Mouse (Mus musculus): ENCODE measurements at regions not wholly inside any gene's neighbourhood (a gene's known extent, or its start where the extent isn't known, plus 50 kb on each side); places are given as distances from the start of the nearest gene placed in this dataset.

DNA sequence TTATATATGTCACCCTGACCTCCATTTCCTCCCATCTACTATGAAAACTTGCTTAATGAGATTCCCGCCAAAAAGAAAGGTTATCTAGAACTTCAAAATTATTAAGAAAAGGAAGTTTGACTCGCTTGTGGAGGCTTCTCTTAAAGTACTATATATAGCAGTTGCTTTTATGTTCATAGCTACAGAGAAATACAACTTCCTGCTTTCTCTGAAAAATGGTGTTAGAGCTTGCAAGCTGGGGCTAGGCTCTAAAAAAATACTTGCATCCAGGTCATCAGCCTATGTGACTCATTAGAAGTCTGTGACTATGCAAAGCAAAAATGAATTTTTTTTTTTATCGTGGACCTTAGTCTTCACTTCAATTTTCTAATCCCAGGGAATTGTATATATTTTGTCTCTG lies 1035.7 kb downstream of the Gsdmc2 start:
- TF ChIP-seq POLR2A (IDR thresholded peaks at IDR 0.05; ENCODE audit: insufficient read depth, low read length) (no peak), CTCF (IDR thresholded peaks at IDR 0.05; ENCODE audit: low read depth, low read length) (no peak), EP300 (IDR thresholded peaks at IDR 0.05; ENCODE audit: insufficient read depth, low read depth, low read length) (no peak)
- no peak overlapping the region for H3K27ac ChIP-seq (ENCODE audit: insufficient read depth, low read length)
- no peaks in the 10 kb centered on the region for H3K36me3 ChIP-seq (ENCODE audit: control insufficient read depth, insufficient read depth, low read length, poor library complexity, severe bottlenecking)
- H3K4me3 ChIP-seq (ENCODE audit: low read depth, low read length), result no peak overlapping the region
- H3K27me3 ChIP-seq (ENCODE audit: control insufficient read depth, insufficient read depth, low read length, poor library complexity, severe bottlenecking), result no peaks in the 10 kb centered on the region
- H3K9me3 ChIP-seq (replicated peaks; ENCODE audit: control insufficient read depth, insufficient read depth, low read length, poor library complexity, severe bottlenecking), result no peaks in the 10 kb centered on the region
- H3K4me1 ChIP-seq (ENCODE audit: control insufficient read depth, insufficient read depth, low read length), result no peaks in the 10 kb centered on the region
- H3K9ac ChIP-seq (ENCODE audit: low read depth, poor library complexity, severe bottlenecking), result no peak overlapping the region

DNA sequence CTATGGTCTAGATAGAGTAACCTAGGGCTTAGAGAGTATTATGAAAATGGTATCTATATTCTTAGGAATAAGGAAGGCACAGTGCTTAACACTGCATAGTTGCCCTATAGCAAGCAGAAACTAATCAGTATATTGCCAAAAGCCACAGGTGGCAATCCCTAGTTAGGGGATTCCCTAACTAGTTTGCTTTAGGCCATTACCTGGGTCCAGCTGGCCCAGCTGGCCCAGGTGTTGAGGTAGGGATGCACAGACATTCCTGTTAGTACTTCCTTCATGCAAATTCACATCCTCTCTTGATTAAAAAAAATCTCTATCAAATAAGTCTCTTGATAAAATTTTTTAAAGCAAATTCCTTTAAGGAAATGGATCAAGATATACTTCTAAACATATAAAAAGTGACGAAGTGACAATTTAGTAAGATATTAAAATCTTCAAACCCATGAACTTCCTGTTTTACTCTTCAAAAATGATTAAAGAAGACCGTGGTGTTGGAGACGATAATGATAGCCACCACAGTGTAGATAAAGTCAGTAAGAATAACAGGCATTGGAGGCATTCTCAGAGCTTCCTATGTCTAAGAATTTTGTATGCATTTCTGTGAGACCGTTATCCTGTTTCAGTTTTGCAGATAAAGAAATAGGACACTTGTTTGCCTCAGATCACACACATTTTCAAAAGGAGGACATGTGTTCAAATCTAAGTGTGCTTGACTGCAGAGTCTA lies 1036.7 kb downstream of the Gsdmc2 start:
- H3K9ac ChIP-seq (ENCODE audit: low read depth, poor library complexity, severe bottlenecking), result no peak overlapping the region
- no peak overlapping the region for H3K4me3 ChIP-seq (ENCODE audit: low read depth, low read length)
- H3K4me1 ChIP-seq (ENCODE audit: control insufficient read depth, insufficient read depth, low read length), result no peaks in the 10 kb centered on the region
- H3K36me3 ChIP-seq (ENCODE audit: control insufficient read depth, insufficient read depth, low read length, poor library complexity, severe bottlenecking), result no peaks in the 10 kb centered on the region
- no peaks in the 10 kb centered on the region for H3K27me3 ChIP-seq (ENCODE audit: control insufficient read depth, insufficient read depth, low read length, poor library complexity, severe bottlenecking)
- no peaks in the 10 kb centered on the region for H3K9me3 ChIP-seq (replicated peaks; ENCODE audit: control insufficient read depth, insufficient read depth, low read length, poor library complexity, severe bottlenecking)
- no peak overlapping the region for H3K27ac ChIP-seq (ENCODE audit: insufficient read depth, low read length)
- TF ChIP-seq POLR2A (IDR thresholded peaks at IDR 0.05; ENCODE audit: insufficient read depth, low read length), result no peak
- no peak for TF ChIP-seq CTCF (IDR thresholded peaks at IDR 0.05; ENCODE audit: low read depth, low read length)
- no peak for TF ChIP-seq EP300 (IDR thresholded peaks at IDR 0.05; ENCODE audit: insufficient read depth, low read depth, low read length)

DNA sequence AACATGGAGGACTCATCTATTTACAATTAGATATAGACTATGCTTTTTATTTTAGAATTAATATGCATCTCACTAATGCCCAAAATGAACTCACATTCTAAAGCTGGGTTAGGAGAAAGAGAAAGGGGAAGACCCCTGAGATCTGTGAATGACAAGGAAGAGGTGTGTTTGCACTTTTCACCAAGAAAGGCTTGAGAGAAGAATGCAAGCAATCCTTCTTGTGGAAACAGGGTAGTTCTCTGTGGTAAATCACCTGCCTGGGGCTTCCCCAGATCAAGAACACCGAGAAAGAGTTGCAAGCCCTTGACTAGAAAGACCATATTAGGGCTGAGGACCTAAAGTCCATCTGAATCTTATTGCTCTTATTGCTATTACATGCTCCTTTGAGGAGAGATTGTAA lies 1037.6 kb downstream of the Gsdmc2 start:
- Histone ChIP-seq H3K36me3 (ENCODE audit: control insufficient read depth, insufficient read depth, low read length, poor library complexity, severe bottlenecking) (no peaks in the 10 kb centered on the region), H3K27ac (ENCODE audit: insufficient read depth, low read length) (no peak overlapping the region), H3K9ac (ENCODE audit: low read depth, poor library complexity, severe bottlenecking) (no peak overlapping the region), H3K4me3 (ENCODE audit: low read depth, low read length) (no peak overlapping the region), H3K4me1 (ENCODE audit: control insufficient read depth, insufficient read depth, low read length) (no peaks in the 10 kb centered on the region), H3K9me3 (replicated peaks; ENCODE audit: control insufficient read depth, insufficient read depth, low read length, poor library complexity, severe bottlenecking) (no peaks in the 10 kb centered on the region), H3K27me3 (ENCODE audit: control insufficient read depth, insufficient read depth, low read length, poor library complexity, severe bottlenecking) (no peaks in the 10 kb centered on the region)
- TF ChIP-seq CTCF (IDR thresholded peaks at IDR 0.05; ENCODE audit: low read depth, low read length), result no peak
- TF ChIP-seq EP300 (IDR thresholded peaks at IDR 0.05; ENCODE audit: insufficient read depth, low read depth, low read length), result no peak
- TF ChIP-seq POLR2A (IDR thresholded peaks at IDR 0.05; ENCODE audit: insufficient read depth, low read length), result no peak

DNA sequence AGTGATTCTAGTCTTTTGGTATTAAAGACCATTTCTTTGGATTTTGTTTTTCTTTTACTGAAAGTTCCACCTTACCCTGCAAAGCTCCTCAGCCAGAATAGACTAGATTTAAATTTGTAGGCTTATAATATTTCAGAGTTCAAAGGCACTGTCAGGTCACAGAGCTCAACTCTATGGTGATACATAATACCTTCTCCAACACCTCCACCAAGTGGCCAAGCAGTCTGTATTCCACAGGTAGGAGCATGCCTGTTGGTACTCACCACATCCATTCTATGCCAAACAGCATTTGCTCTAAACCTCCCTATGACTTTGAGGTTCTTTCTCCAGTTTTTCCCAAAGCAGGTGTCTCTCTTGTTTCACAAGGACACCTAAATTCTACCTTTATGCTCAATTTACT lies 1042.2 kb downstream of the Gsdmc2 start:
- H3K27ac ChIP-seq (ENCODE audit: insufficient read depth, low read length), result no peak overlapping the region
- no peaks in the 10 kb centered on the region for H3K36me3 ChIP-seq (ENCODE audit: control insufficient read depth, insufficient read depth, low read length, poor library complexity, severe bottlenecking)
- H3K4me1 ChIP-seq (ENCODE audit: control insufficient read depth, insufficient read depth, low read length), result no peaks in the 10 kb centered on the region
- no peak overlapping the region for H3K4me3 ChIP-seq (ENCODE audit: low read depth, low read length)
- no peak overlapping the region for H3K9ac ChIP-seq (ENCODE audit: low read depth, poor library complexity, severe bottlenecking)
- TF ChIP-seq POLR2A (IDR thresholded peaks at IDR 0.05; ENCODE audit: insufficient read depth, low read length) (no peak), EP300 (IDR thresholded peaks at IDR 0.05; ENCODE audit: insufficient read depth, low read depth, low read length) (no peak), CTCF (IDR thresholded peaks at IDR 0.05; ENCODE audit: low read depth, low read length) (no peak)
- no peaks in the 10 kb centered on the region for H3K27me3 ChIP-seq (ENCODE audit: control insufficient read depth, insufficient read depth, low read length, poor library complexity, severe bottlenecking)
- no peaks in the 10 kb centered on the region for H3K9me3 ChIP-seq (replicated peaks; ENCODE audit: control insufficient read depth, insufficient read depth, low read length, poor library complexity, severe bottlenecking)

DNA sequence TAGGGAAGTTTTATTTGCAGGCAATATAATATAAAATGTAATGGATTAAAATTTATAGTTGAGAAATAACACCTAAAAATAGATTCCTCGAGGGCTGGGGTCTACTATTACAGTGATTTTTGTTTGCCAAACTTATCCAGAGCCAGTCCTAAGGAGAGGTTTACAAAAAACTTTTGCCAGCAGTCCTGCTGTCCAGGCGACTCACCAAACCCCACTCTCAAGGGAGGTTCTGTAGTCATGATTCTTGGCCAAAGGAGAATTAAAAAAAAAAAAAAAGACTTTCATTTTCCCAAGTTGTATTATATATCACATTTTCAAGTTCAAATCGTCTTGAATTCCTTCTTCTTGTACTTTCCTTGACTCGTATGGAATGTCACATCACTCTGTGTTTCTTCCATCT lies 1046.2 kb downstream of the Gsdmc2 start:
- H3K4me1 ChIP-seq (ENCODE audit: control insufficient read depth, insufficient read depth, low read length), result no peaks in the 10 kb centered on the region
- no peak for TF ChIP-seq POLR2A (IDR thresholded peaks at IDR 0.05; ENCODE audit: insufficient read depth, low read length)
- TF ChIP-seq EP300 (IDR thresholded peaks at IDR 0.05; ENCODE audit: insufficient read depth, low read depth, low read length), result no peak
- no peak for TF ChIP-seq CTCF (IDR thresholded peaks at IDR 0.05; ENCODE audit: low read depth, low read length)
- H3K27ac ChIP-seq (ENCODE audit: insufficient read depth, low read length), result no peak overlapping the region
- no peaks in the 10 kb centered on the region for H3K9me3 ChIP-seq (replicated peaks; ENCODE audit: control insufficient read depth, insufficient read depth, low read length, poor library complexity, severe bottlenecking)
- no peaks in the 10 kb centered on the region for H3K27me3 ChIP-seq (ENCODE audit: control insufficient read depth, insufficient read depth, low read length, poor library complexity, severe bottlenecking)
- H3K9ac ChIP-seq (ENCODE audit: low read depth, poor library complexity, severe bottlenecking), result no peak overlapping the region
- no peaks in the 10 kb centered on the region for H3K36me3 ChIP-seq (ENCODE audit: control insufficient read depth, insufficient read depth, low read length, poor library complexity, severe bottlenecking)
- H3K4me3 ChIP-seq (ENCODE audit: low read depth, low read length), result no peak overlapping the region

DNA sequence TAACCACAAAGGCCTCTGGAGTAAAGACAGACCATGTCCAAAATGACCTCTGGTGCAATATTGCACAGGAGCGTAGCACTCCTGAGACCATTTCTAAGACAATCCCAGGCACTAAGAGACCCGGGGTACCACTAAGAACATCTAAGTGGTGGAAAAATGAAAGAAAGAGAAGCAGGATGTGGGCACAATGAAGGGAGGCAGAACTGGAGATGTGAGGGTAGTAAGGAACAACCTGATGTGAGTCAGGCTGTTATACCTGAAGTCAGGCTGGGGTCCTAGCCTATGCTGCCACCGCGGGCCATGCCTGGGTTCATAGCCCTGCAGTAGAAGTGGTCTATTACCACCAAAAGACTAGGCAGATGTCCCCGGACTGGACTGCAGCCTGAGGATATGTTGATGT lies 1051.4 kb downstream of the Gsdmc2 start:
- Histone ChIP-seq H3K4me3 (ENCODE audit: low read depth, low read length) (no peak overlapping the region), H3K9ac (ENCODE audit: low read depth, poor library complexity, severe bottlenecking) (no peak overlapping the region), H3K4me1 (ENCODE audit: control insufficient read depth, insufficient read depth, low read length) (no peaks in the 10 kb centered on the region), H3K27ac (ENCODE audit: insufficient read depth, low read length) (no peak overlapping the region), H3K9me3 (replicated peaks; ENCODE audit: control insufficient read depth, insufficient read depth, low read length, poor library complexity, severe bottlenecking) (no peaks in the 10 kb centered on the region), H3K27me3 (ENCODE audit: control insufficient read depth, insufficient read depth, low read length, poor library complexity, severe bottlenecking) (no peaks in the 10 kb centered on the region), H3K36me3 (ENCODE audit: control insufficient read depth, insufficient read depth, low read length, poor library complexity, severe bottlenecking) (no peaks in the 10 kb centered on the region)
- TF ChIP-seq CTCF (IDR thresholded peaks at IDR 0.05; ENCODE audit: low read depth, low read length) (no peak), EP300 (IDR thresholded peaks at IDR 0.05; ENCODE audit: insufficient read depth, low read depth, low read length) (no peak), POLR2A (IDR thresholded peaks at IDR 0.05; ENCODE audit: insufficient read depth, low read length) (no peak)
